Mouse (Mus musculus): ENCODE measurements around the gene Dhx33. TPM values are rescaled to one million over a fixed set of nuclear protein-coding genes. Genes with fewer than 3 reads are reported as not detected.
A peak's percentile ranks its signal among the peaks of the same experiment; 100 is the strongest.

The Dhx33 gene
- total and polyA plus RNA-seq, 3 experiments: 42.6 to 49.8 TPM; not detected in 1

DNA sequence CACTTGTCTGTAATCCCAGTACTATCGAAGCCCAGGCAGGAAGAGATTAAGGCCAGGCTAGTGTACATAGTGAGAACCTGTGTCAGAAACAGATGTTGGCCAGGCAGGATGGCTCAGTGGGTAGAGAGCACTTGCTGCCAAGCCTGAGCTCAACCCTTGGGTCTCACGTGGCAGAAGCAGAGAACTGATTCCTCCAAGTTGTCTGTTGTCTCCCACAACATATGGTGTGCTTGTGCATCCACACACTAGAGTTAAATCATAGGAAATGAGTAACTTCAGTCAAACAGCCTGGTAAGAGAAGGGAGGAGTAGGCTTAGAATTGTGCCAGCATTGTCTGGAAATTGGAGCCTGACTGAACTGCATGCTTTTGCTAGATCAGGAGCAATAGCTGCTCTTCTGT lies 29.0 kb downstream of the Dhx33 start:
- H3K4me3 ChIP-seq (ENCODE audit: control insufficient read depth in 1 of 2, insufficient read depth in 1 of 2, low read depth in 2 of 2, low read length in 2 of 2): no peak overlapping the region
- peaks cover 0 to 7% of the 10 kb centered on the region in 2 experiments; a peak in 2 of 4 replicates for H3K4me1 ChIP-seq (ENCODE audit: control insufficient read depth in 1 of 2, insufficient read depth in 2 of 2, low read length in 2 of 2)
- peaks cover 11% of the 10 kb centered on the region for H3K79me2 ChIP-seq (ENCODE audit: control insufficient read depth, insufficient read depth, low read length, poor library complexity)
- H3K27ac ChIP-seq (ENCODE audit: control insufficient read depth, low read depth, low read length): no peak overlapping the region
- H3K27me3 ChIP-seq (ENCODE audit: control insufficient read depth in 1 of 2, insufficient read depth in 2 of 2, low read length in 2 of 2): no peaks in the 10 kb centered on the region
- no peak overlapping the region for H3K9ac ChIP-seq (ENCODE audit: control insufficient read depth, low read depth, low read length, poor library complexity, severe bottlenecking)
- no peaks in the 10 kb centered on the region for H3K9me3 ChIP-seq (replicated peaks; ENCODE audit: insufficient read depth, low read length)
- peaks cover 12 to 25% of the 10 kb centered on the region in 2 experiments for H3K36me3 ChIP-seq (ENCODE audit: control insufficient read depth in 1 of 2, insufficient read depth in 2 of 2, low read length in 2 of 2)
- peak; percentile 43 for DNase-seq (ENCODE audit: low read depth, low spot score)
- TF ChIP-seq KAT2A (conservative IDR thresholded peaks at IDR 0.05; ENCODE audit: low read depth, low read length): no peak
- TF ChIP-seq ETS1 (IDR thresholded peaks at IDR 0.05; ENCODE audit: low read depth, low read length): peak; percentile 10; the same call in 1 of the 2 replicates
- TF ChIP-seq ELF1 (IDR thresholded peaks at IDR 0.05; ENCODE audit: low read depth, low read length): no peak
- 0 out of 2 replicates have a peak, but pooled peaks have one; percentile 20 for TF ChIP-seq ZNF384 (IDR thresholded peaks at IDR 0.05; ENCODE audit: low read depth, low read length)

DNA sequence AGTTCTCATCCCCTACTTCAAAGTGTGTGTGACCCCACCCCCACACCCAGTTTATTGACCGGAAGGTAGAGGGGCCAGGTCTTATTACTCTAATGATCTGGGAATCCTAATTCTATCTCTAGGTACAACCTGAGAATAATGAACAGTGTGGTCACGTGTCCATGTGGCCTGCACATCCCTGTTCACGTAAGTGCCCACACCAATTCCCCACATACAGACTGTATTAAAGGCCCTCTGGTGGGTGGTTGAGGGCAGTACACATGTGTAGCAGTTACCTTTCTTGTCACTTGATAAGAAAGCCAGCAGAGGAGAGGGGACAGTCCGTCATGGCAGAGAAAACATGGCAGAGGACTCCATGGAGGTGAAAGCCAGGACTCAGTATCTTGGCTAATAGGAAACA lies 30.3 kb downstream of the Dhx33 start:
- Histone ChIP-seq H3K9me3 (replicated peaks; ENCODE audit: insufficient read depth, low read length) (no peaks in the 10 kb centered on the region), H3K27me3 (ENCODE audit: control insufficient read depth in 1 of 2, insufficient read depth in 2 of 2, low read length in 2 of 2) (no peaks in the 10 kb centered on the region), H3K36me3 (ENCODE audit: control insufficient read depth in 1 of 2, insufficient read depth in 2 of 2, low read length in 2 of 2) (peaks cover 6 to 17% of the 10 kb centered on the region in 2 experiments), H3K27ac (ENCODE audit: control insufficient read depth, low read depth, low read length) (no peak overlapping the region), H3K79me2 (ENCODE audit: control insufficient read depth, insufficient read depth, low read length, poor library complexity) (peaks cover 14% of the 10 kb centered on the region), H3K4me1 (ENCODE audit: control insufficient read depth in 1 of 2, insufficient read depth in 2 of 2, low read length in 2 of 2) (peaks cover 0 to 7% of the 10 kb centered on the region in 2 experiments; a peak in 2 of 4 replicates), H3K4me3 (ENCODE audit: control insufficient read depth in 1 of 2, insufficient read depth in 1 of 2, low read depth in 2 of 2, low read length in 2 of 2) (no peak overlapping the region), H3K9ac (ENCODE audit: control insufficient read depth, low read depth, low read length, poor library complexity, severe bottlenecking) (no peak overlapping the region)
- peak; percentile 74 for DNase-seq (ENCODE audit: low read depth, low spot score)
- TF ChIP-seq ZC3H11A (IDR thresholded peaks at IDR 0.05; ENCODE audit: low read depth, low read length) (0 out of 2 replicates have a peak, but pooled peaks have one; percentile 5), CTCF (IDR thresholded peaks at IDR 0.05 in 2 of 3, conservative IDR thresholded peaks at IDR 0.05 in 1 of 3; ENCODE audit: control insufficient read depth in 1 of 3, insufficient read depth in 1 of 3, low read depth in 2 of 3, low read length in 3 of 3, poor library complexity in 1 of 3, severe bottlenecking in 1 of 3) (peak; percentile 29 to 60 (median 57)), TCF12 (IDR thresholded peaks at IDR 0.05; ENCODE audit: low read depth, low read length) (no peak), EP300 (IDR thresholded peaks at IDR 0.05; ENCODE audit: low read depth in 1 of 2, low read length in 2 of 2) (0 out of 4 replicates have a peak, but pooled peaks of 1 of the 2 experiments have one; percentile 5), SIN3A (IDR thresholded peaks at IDR 0.05; ENCODE audit: low read length) (peak; percentile 47; the same call in 1 of the 2 replicates), E2F4 (IDR thresholded peaks at IDR 0.05; ENCODE audit: borderline replicate concordance, low read depth, low read length) (no peak), NRF1 (IDR thresholded peaks at IDR 0.05; ENCODE audit: insufficient read depth, low read depth, low read length, poor library complexity, severe bottlenecking) (no peak), HCFC1 (IDR thresholded peaks at IDR 0.05; ENCODE audit: low read depth, low read length) (0 out of 2 replicates have a peak, but pooled peaks have one; percentile 18), MXI1 (IDR thresholded peaks at IDR 0.05; ENCODE audit: low read depth, low read length) (0 out of 2 replicates have a peak, but pooled peaks have one; percentile 38), MYC (IDR thresholded peaks at IDR 0.05; ENCODE audit: low read depth, low read length) (0 out of 2 replicates have a peak, but pooled peaks have one; percentile 52), RAD21 (IDR thresholded peaks at IDR 0.05; ENCODE audit: low read depth, low read length) (peak; percentile 24), POLR2AphosphoS2 (IDR thresholded peaks at IDR 0.05; ENCODE audit: low read length) (no peak), GABPA (IDR thresholded peaks at IDR 0.05; ENCODE audit: low read depth, low read length) (no peak), MAX (IDR thresholded peaks at IDR 0.05; ENCODE audit: low read length) (peak; percentile 57), RCOR1 (IDR thresholded peaks at IDR 0.05; ENCODE audit: low read depth, low read length) (no peak), ELF1 (IDR thresholded peaks at IDR 0.05; ENCODE audit: low read depth, low read length) (no peak), USF2 (IDR thresholded peaks at IDR 0.05; ENCODE audit: borderline replicate concordance in 1 of 2, insufficient read depth in 1 of 2, low read depth in 1 of 2, low read length in 2 of 2) (no peak), NELFE (IDR thresholded peaks at IDR 0.05; ENCODE audit: low read depth, low read length) (no peak), ETS1 (IDR thresholded peaks at IDR 0.05; ENCODE audit: low read depth, low read length) (no peak), MEF2A (IDR thresholded peaks at IDR 0.05; ENCODE audit: extremely low read depth, insufficient replicate concordance, low read depth, low read length, poor library complexity, severe bottlenecking) (no peak), SMC3 (IDR thresholded peaks at IDR 0.05; ENCODE audit: low read depth, low read length) (peak; percentile 64)

All from MEL (cell line).